Mouse (Mus musculus) stomach, postnatal 0 days (tissue): ENCODE results near the gene Synpo2l. TPM values are rescaled to one million over a fixed set of nuclear protein-coding genes. Genes with fewer than 3 reads are reported as not detected.

Experiments
- ATAC-seq: fragments of 200-750 bp; cut with Nextera tagmentation; 2 replicates; pipeline ENCODE4 v1.8.0; 2017; ENCODE audit not compliant: low FRiP score, low TSS enrichment
- DNase-seq: peaks from one replicate; pipeline ENCODE4 v3.0.0-alpha.2; 2016; ENCODE audit warnings: low spot score
- H3K27ac ChIP-seq: fragments of 300-500 bp; sonication (generic); replicated peaks from 2 replicates; pipeline ENCODE4 v1.5.1; 2014; ENCODE audit warnings: mild to moderate bottlenecking, control low read depth
- H3K27me3 ChIP-seq: fragments of 300-500 bp; sonication (generic); 2 replicates; pipeline ENCODE4 v1.6.1; 2014; ENCODE audit warnings: low read length; ENCODE audit not compliant: control insufficient read depth, insufficient read depth
- H3K36me3 ChIP-seq: fragments of 300-500 bp; sonication (generic); 2 replicates; pipeline ENCODE4 v1.6.1; 2014; ENCODE audit warnings: low read length, mixed read lengths; ENCODE audit not compliant: control insufficient read depth, insufficient read depth
- H3K4me1 ChIP-seq: fragments of 300-500 bp; sonication (generic); replicated peaks from 2 replicates; pipeline ENCODE4 v1.6.1; 2014; ENCODE audit warnings: antibody characterized with exemption; ENCODE audit not compliant: control insufficient read depth, insufficient read depth
- H3K4me2 ChIP-seq: fragments of 300-500 bp; sonication (generic); replicated peaks from 2 replicates; pipeline ENCODE4 v1.6.1; 2014; ENCODE audit warnings: low read depth, mild to moderate bottlenecking, control low read depth, moderate library complexity
- H3K4me3 ChIP-seq: fragments of 300-500 bp; sonication (generic); 2 replicates; pipeline ENCODE4 v1.5.1; 2014; ENCODE audit warnings: low read depth, low read length, control low read depth
- H3K9ac ChIP-seq: fragments of 300-500 bp; sonication (generic); 2 replicates; pipeline ENCODE4 v1.6.1; 2014; ENCODE audit warnings: mild to moderate bottlenecking, low read length, control low read depth, mixed read lengths
- H3K9me3 ChIP-seq: fragments of 300-500 bp; sonication (generic); 2 replicates; pipeline ENCODE4 v1.6.1; 2016; ENCODE audit warnings: low read length; ENCODE audit not compliant: control insufficient read depth
- CTCF ChIP-seq: IDR thresholded peaks from 2 replicates; pipeline ENCODE4 v1.5.1; 2016; ENCODE audit warnings: antibody characterized with exemption, low read depth, mild to moderate bottlenecking, moderate library complexity
- EP300 ChIP-seq: optimal IDR thresholded peaks from 2 replicates; pipeline ENCODE3; 2016; ENCODE audit warnings: antibody characterized with exemption
- WGBS: fragments of 180-500 bp; shearing (Covaris S2); extraction: QIAGEN DNeasy Blood & Tissue Kit; methylation state at CpG from one replicate; pipeline ENCODE4 v1.1.7; 2014; 5-methylcytosine and 5-hydroxymethylcytosine counted together
- polyA plus RNA-seq: library from polyadenylated mRNA; unstranded; fragments of >200 nt; fragmentation: Nextera tagmentation; extraction: Ambion mirVana; gene quantifications from 2 replicates; pipeline ENCODE4 v1.2.1, GENCODE M21; 2015

Synpo2l gene
- polyA plus RNA-seq, 1 experiment from 2014 or later, result 0.30 TPM

DNA sequence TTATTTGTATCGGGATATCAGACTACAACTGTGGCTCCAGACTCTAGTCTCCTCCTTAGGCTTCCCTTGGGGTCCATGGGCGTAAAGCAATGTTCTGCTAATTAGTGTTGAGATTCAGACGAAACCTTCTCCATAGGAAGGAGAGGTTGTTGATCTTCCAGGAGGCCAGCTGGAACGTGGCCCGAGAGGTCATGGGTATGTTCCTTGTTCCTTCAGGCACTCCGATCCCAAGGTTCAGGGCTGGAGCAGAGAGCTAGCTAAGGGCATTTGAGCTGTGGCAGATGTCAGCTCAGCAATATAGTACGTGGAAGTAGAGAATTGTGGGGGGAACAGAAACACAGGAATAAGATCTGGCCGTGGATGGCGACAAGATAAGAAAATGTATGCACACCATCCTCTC lies 12.4 kb downstream of the Synpo2l start:
- Histone ChIP-seq H3K9me3 (no peaks in the 10 kb centered on the region), H3K36me3 (no peaks in the 10 kb centered on the region), H3K4me1 (no peaks in the 10 kb centered on the region), H3K4me3 (no peak overlapping the region), H3K4me2 (no peak overlapping the region), H3K27me3 (no peaks in the 10 kb centered on the region), H3K9ac (no peak overlapping the region), H3K27ac (no peak overlapping the region)
- ATAC-seq (no peak), DNase-seq (no peak)
- WGBS, result 70% methylated on average over 9 of the region's 9 CpGs
- TF ChIP-seq CTCF (no peak), EP300 (no peak)

DNA sequence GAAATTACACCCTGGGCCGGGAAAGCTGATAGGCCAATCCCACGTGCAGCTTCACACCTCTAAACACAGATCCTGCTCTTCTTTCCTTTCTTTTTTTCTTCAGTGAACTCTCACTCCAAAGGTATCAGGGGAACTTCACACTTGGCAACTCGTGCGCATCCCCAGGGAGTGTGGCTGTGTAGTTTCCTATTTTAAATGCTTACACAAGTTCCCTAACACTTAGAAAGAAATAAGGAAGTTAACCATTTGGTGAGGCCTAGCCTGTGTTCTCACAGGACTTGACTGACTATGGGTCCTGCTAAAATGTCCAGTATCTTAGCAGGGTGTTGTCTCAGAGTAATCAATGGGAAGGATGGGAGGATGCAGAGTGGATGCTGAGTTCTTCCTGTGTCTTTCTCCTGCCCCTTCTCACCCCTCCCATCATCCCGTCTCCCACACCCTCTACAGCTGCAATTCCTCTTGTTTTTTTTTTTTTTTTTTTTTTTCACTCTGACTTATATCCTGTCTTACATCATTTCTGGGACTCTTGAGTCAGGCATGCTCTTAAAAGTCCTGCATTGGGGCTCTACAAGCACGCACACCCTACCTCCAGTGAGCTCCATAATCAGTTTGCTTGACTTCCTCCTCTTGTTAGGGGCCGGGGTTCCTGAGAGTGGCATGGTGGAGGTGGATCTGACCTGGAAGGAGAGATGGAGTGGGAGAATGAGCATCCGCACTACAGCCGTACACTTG lies 13.3 kb downstream of the Synpo2l start:
- 65% methylated on average over 9 of the region's 9 CpGs for WGBS
- DNase-seq (no peak), ATAC-seq (no peak)

DNA sequence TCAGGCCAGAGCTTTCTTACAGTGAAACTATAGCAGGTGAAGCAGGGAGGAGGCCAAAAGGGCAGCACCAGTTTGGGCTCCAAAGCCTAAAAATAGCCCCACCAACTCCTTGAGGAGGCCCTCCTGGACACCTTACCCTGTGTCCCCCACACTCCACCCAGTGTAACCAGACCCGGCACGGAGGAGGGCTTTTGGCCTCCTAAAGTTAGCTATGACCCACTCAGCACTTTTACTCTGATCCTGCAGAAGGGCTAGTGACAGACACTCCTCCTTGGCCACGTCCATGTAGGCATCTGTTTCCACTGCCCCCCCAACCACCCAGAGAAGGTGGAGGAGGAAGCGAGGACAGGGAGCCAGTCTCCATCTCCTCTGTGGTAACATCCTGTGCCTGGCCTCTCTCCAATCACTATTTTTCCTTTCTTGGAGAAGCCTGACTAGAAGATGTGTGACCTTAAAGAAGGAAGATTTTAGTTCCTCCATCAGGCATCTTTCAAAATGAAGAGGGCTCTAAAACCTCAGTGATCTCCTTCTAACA lies 16.4 kb downstream of the Synpo2l start:
- Histone ChIP-seq H3K27ac (no peak overlapping the region), H3K27me3 (no peaks in the 10 kb centered on the region), H3K36me3 (no peaks in the 10 kb centered on the region), H3K4me2 (no peak overlapping the region), H3K4me1 (no peaks in the 10 kb centered on the region), H3K4me3 (no peak overlapping the region), H3K9ac (no peak overlapping the region), H3K9me3 (no peaks in the 10 kb centered on the region)
- 70% methylated on average over 4 of the region's 4 CpGs for WGBS
- TF ChIP-seq CTCF, result no peak
- TF ChIP-seq EP300, result no peak
- DNase-seq (no peak), ATAC-seq (no peak)

More for the DNA sequence above, 13.3 kb downstream of the Synpo2l start:
- Histone ChIP-seq H3K27me3 (no peaks in the 10 kb centered on the region), H3K9me3 (no peaks in the 10 kb centered on the region), H3K4me3 (no peak overlapping the region), H3K4me2 (no peak overlapping the region), H3K9ac (no peak overlapping the region), H3K36me3 (no peaks in the 10 kb centered on the region), H3K27ac (no peak overlapping the region), H3K4me1 (no peaks in the 10 kb centered on the region)
- no peak for TF ChIP-seq EP300
- TF ChIP-seq CTCF, result no peak

DNA sequence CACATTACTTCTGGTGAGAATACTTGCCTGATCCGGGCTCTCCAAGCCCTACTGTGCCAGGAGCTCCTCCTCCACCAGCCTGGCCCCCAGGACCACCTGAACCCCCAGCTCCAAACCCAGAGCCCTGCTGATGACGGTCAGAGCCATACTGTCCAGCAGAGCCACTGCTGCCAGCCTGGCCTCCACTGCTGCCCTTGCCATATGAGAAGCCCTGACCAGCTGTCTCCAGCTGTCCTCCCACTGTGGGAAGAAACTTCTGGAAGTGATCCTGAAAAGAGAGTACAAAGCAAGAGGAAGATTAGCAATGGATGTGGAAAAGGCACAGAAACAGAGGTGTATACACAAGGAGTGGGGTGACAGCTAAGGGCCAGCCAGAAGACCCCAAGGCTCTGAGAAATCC lies 17.2 kb downstream of the Synpo2l start:
- Histone ChIP-seq H3K9me3 (no peaks in the 10 kb centered on the region), H3K4me3 (no peak overlapping the region), H3K4me2 (no peak overlapping the region), H3K27me3 (no peaks in the 10 kb centered on the region), H3K9ac (no peak overlapping the region), H3K27ac (no peak overlapping the region), H3K4me1 (no peaks in the 10 kb centered on the region), H3K36me3 (no peaks in the 10 kb centered on the region)
- ATAC-seq, result no peak
- DNase-seq, result no peak
- TF ChIP-seq EP300, result no peak
- no peak for TF ChIP-seq CTCF
- WGBS, result 72% methylated on average over 2 of the region's 2 CpGs

DNA sequence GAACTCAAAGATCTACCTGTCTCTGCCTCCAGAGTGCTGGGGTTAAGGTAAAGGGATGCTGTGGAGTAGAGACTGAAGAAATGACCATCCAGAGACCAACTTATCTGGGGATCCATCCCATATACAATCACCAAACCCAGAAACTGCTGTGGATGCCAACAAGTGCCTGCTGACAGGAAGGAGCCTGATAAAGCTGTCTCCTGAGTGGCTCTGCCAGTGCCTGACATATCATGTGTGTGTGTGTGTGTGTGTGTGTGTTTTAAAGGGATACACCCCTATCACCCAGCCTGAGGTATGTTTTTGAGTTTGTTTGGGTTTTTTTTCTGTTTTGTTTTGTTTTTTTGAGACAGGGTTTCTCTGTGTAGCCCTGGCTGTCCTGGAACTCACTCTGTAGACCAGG lies 21.8 kb downstream of the Synpo2l start:
- Histone ChIP-seq H3K4me2 (no peak overlapping the region), H3K9me3 (no peaks in the 10 kb centered on the region), H3K27me3 (no peaks in the 10 kb centered on the region), H3K27ac (no peak overlapping the region), H3K36me3 (no peaks in the 10 kb centered on the region), H3K4me1 (no peaks in the 10 kb centered on the region), H3K9ac (no peak overlapping the region), H3K4me3 (no peak overlapping the region)
- DNase-seq (no peak), ATAC-seq (no peak)
- TF ChIP-seq CTCF, result no peak
- no peak for TF ChIP-seq EP300

DNA sequence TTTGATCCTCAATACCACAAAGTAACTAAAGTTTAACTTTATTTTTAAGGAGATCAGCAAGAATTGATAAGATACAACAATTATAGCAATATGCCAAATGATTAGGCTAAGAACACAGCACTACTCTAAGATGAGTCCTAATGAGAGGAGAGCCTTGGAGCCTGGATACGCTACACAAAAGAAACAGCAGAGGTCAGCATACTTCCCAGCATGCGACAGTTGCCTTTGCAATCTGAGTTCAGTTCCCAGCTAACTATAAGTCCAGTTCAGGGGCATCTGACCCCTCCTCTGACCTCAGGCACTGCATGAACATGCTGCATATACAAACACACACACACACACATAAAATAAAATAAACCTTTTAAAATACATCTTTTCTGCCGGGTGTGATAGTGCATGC lies 22.6 kb downstream of the Synpo2l start:
- Histone ChIP-seq H3K9ac (no peak overlapping the region), H3K4me1 (no peaks in the 10 kb centered on the region), H3K4me2 (no peak overlapping the region), H3K9me3 (no peaks in the 10 kb centered on the region), H3K4me3 (no peak overlapping the region), H3K27me3 (no peaks in the 10 kb centered on the region), H3K36me3 (no peaks in the 10 kb centered on the region), H3K27ac (no peak overlapping the region)
- 39% methylated on average over 3 of the region's 3 CpGs for WGBS
- DNase-seq (no peak), ATAC-seq (no peak)
- TF ChIP-seq CTCF (peak; percentile 60), EP300 (no peak)
